Mouse (Mus musculus): Measurements from ENCODE around the gene Ptbp1.
A peak's percentile ranks its signal among the peaks of the same experiment; 100 is the strongest.

Gene Ptbp1

DNA sequence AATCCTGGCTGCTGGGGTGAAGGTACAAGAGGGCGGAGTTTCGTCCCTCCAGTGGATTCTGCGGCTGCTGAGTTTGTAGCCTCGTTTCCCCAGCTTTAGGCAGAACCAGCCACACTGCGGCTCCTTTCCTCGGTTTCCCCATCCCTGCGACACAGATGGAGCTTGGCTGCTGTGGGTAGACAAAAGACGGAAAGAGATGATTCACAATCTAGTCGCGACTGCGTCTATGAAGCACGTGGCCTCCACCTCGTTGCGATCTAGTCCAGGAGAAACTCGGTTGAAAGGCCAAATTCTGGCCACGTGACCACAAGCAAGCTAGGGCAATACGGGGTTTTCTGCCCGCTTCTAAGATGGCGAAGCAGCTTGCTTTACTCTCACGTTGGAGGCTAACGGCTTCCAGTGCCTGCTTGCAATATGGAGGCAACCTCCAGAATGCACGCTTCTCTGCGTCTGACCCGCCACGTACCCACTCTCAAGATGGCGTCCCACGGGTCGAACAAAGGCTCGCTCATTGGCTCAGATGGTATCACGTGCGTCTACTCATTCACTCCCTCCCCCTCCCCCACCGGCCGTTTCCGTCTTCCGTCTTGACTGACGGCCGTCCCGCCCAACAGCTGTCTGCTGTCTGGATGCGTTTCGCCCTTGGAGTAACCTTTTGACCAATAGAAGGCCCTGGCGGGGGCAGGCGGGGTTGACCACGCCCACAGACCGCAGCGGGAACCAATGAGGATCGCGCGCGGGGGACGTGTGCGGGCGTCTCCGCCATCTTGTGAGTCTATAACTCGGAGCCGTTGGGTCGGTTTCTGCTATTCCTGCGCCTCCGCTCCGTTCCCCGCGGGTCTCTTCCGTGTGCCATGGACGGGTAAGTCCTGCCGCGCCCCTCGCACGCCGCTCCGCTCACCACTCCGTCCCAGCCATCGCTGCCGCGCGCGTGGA, at the start of gene Ptbp1:
Gene Ptbp1, plus strand, starts transcription at position 568 of the 936 bp plus-strand sequence.
- DNase-seq (ENCODE audit: low spot score in 2 of 2), result peak; percentile 98 to 99

GRCm38 (mm10) chr10:79805636-79806035, 48.6 kb upstream of the Ptbp1 start:
- DNase-seq (ENCODE audit: low spot score in 2 of 2), result peak in 1 of 2 experiments; percentile 55

DNA sequence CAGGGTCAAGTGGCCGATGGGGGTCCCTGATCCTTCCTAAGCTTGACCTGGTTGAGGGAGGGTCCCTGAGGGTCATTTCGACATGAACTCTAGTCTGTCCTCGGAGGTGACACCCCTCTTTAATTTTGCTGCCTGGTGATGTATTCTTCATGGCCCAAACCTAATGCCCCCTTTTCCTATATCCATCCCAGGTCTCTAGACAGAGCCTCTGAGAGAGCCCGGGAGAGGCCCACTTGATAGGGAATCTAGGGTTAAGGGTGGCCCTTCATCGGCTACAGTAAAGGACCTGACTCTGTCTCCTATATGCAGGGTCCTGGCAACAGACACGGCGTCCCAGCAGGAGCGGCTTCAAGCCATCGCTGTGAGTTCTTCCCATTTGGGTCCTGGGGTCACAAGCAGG, 47.9 kb upstream of the Ptbp1 start:
- no peak for DNase-seq (ENCODE audit: low spot score in 2 of 2)

GRCm38 (mm10) chr10:79806972-79807371, 47.3 kb upstream of the Ptbp1 start:
- DNase-seq (ENCODE audit: low spot score in 2 of 2), result no peak

DNA sequence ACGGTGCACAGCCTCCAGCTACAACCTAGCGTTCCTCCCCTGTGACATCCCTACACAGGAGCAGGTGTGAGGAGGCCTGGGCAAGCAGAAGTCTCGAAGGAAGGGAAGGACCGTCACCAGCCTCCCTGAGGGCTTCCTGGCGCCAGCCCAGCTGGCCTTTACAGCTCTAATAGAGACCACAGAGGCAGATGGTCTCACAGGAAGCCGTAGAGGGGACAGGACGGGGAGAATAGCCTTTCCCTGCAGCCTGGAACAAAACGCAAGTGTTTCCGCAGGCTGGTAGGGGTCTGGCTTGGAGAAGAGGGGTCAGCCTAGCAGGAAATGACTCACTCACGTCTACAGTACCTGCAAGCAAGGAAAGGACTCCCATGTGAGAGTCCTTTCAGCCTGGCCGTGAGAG, 46.4 kb upstream of the Ptbp1 start:
- DNase-seq (ENCODE audit: low spot score in 2 of 2), result no peak

DNA sequence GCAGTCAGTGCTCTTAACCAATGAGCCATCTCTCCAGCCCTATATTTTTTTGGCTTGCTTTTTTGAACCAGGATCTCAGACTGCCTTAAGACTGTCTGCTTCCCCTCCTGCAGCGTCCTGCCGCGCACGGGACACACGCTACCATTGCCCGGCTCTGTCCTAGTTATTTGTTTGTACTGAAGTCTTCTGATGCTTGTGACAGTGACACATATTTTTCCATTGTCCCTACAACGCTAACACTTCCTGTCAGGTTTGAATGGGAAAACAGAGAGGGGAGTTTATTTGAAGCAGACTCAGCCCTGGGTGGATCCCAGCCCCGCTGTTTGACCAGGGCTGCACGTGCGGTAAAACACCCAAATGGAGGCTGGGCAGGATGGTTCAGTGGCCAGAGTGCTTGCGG, 45.5 kb upstream of the Ptbp1 start:
- no peak for DNase-seq (ENCODE audit: low spot score in 2 of 2)

- peak; percentile 80 to 83 for DNase-seq (ENCODE audit: low spot score in 2 of 2)
Observed at GRCm38 (mm10) chr10:79811736-79812637, 42.2 kb upstream of the Ptbp1 start.

GRCm38 (mm10) chr10:79814271-79814842, 39.9 kb upstream of the Ptbp1 start:
- DNase-seq (ENCODE audit: low spot score in 2 of 2), result no peak

GRCm38 (mm10) chr10:79815671-79816494, 38.3 kb upstream of the Ptbp1 start:
- DNase-seq (ENCODE audit: low spot score in 2 of 2), result no peak

DNA sequence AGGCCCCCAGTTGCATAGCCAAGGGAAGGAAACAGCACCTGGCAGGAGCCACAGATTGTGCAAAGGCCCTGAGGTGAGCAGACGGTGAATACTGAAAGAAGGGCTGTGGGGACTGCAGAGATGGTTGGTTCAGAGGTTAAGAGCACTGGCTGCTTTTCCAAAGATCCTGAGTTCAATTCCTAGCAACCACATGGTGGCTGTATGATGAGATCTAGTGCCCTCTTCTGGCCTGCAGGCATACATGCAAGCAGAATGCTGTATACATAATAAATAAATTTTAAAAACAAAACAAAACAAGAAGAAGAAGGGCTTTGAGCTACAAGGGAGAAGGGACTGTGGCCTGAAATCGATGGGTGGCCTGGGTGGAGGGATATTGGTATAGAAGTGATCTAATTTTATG, 37.1 kb upstream of the Ptbp1 start:
- DNase-seq (ENCODE audit: low spot score in 2 of 2), result no peak

GRCm38 (mm10) chr10:79818225-79818624, 36.0 kb upstream of the Ptbp1 start:
- no peak for DNase-seq (ENCODE audit: low spot score in 2 of 2)

GRCm38 (mm10) chr10:79819606-79820005, 34.6 kb upstream of the Ptbp1 start:
- no peak for DNase-seq (ENCODE audit: low spot score in 2 of 2)

GRCm38 (mm10) chr10:79820277-79820676, 34.0 kb upstream of the Ptbp1 start:
- DNase-seq (ENCODE audit: low spot score in 2 of 2), result no peak

GRCm38 (mm10) chr10:79820782-79821181, 33.4 kb upstream of the Ptbp1 start, which contains the start of gene Misp:
Gene Misp, plus strand, starts transcription at chr10:79820989.
- DNase-seq (ENCODE audit: low spot score in 2 of 2), result no peak

- DNase-seq (ENCODE audit: low spot score in 2 of 2), result no peak
Observed at GRCm38 (mm10) chr10:79821731-79822130, 32.5 kb upstream of the Ptbp1 start.

- no peak for DNase-seq (ENCODE audit: low spot score in 2 of 2)
Observed at GRCm38 (mm10) chr10:79822372-79822771, 31.9 kb upstream of the Ptbp1 start.

DNA sequence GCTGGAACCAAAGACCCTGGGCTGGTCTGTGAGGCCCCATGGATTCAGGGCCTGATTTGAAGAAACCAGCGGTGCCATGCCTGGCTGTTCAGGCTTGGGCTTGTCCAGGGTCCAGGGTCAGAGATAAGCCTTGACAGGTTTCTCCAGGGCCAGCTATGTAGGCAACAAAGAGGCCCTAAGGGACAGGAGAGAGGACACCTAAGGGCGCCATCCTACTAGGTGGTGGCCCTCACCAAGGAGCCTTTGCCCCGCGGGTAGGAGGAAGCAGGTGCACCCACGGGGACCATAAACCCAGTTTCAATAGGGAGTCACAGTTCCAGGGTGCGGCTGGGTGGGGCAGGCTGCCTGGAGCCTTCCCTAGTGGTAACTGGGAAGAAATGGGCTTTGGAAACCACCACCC, 31.2 kb upstream of the Ptbp1 start:
- no peak for DNase-seq (ENCODE audit: low spot score in 2 of 2)

DNA sequence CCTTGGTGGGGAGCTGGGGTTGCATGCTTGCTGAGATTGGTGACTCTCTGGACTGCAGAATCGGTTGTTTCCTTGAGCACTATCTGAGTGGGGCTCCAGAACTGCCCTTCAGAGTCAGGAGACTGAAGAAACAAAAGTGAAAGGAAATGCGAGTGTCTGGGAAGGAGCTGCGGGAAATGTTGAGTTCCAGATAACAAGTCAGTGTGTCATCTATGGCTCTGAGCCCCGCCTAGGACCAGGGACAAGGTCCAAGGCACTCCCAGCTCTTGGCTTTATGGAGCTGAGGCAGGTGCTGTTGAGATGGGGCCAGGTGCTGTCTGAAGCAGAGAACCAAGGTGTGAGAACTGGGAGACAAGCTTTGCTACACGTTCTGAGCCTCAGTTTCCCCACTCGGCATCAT, 29.8 kb upstream of the Ptbp1 start:
- DNase-seq (ENCODE audit: low spot score in 2 of 2), result no peak

- DNase-seq (ENCODE audit: low spot score in 2 of 2), result no peak
Observed at GRCm38 (mm10) chr10:79831583-79831982, 22.6 kb upstream of the Ptbp1 start.

GRCm38 (mm10) chr10:79832026-79832785, 22.0 kb upstream of the Ptbp1 start:
- DNase-seq (ENCODE audit: low spot score in 2 of 2), result no peak

All from urinary bladder, postnatal 36 days (tissue).